Mouse (Mus musculus): ENCODE measurements around the gene Tigd3. TPM values are rescaled to one million over a fixed set of nuclear protein-coding genes. Genes with fewer than 3 reads are reported as not detected.
A peak's percentile ranks its signal among the peaks of the same experiment; 100 is the strongest.

The Tigd3 gene
- polyA plus RNA-seq, 1 experiment = 1.0 TPM

GRCm38 (mm10) chr19:5851481-5851971, 42.4 kb downstream of the Tigd3 start:
- Histone ChIP-seq H3ac (ENCODE audit: control insufficient read depth, insufficient read length, low read depth) (peak overlapping the region; percentile 39), H3K79me2 (ENCODE audit: control insufficient read depth, insufficient read depth) (peaks cover 50% of the 10 kb centered on the region), H3K4me3 (ENCODE audit: insufficient read depth, poor library complexity, severe bottlenecking) (no peak overlapping the region), H3K27me3 (ENCODE audit: control insufficient read depth, insufficient read depth, insufficient read length) (no peaks in the 10 kb centered on the region), H3K79me3 (ENCODE audit: low read depth) (peaks cover 14% of the 10 kb centered on the region), H3K36me3 (ENCODE audit: control insufficient read depth, insufficient read depth) (peaks cover 32% of the 10 kb centered on the region)
- TF ChIP-seq USF1 (IDR thresholded peaks at IDR 0.05; ENCODE audit: low read depth) (no peak), CEBPB (IDR thresholded peaks at IDR 0.05; ENCODE audit: low read depth) (no peak), MYOG (IDR thresholded peaks at IDR 0.05; ENCODE audit: control insufficient read depth, extremely low read depth, insufficient read length) (no peak), FOSL1 (IDR thresholded peaks at IDR 0.05; ENCODE audit: insufficient read depth, low read length, poor library complexity, severe bottlenecking) (no peak), CTCF (IDR thresholded peaks at IDR 0.05; ENCODE audit: control insufficient read depth, insufficient read depth, insufficient read length) (no peak), MAX (IDR thresholded peaks at IDR 0.05) (no peak), MYOD1 (IDR thresholded peaks at IDR 0.05; ENCODE audit: control insufficient read depth, insufficient read length, low read depth) (no peak)

GRCm38 (mm10) chr19:5850860-5851259, 43.1 kb downstream of the Tigd3 start:
- H3ac ChIP-seq (ENCODE audit: control insufficient read depth, insufficient read length, low read depth) = no peak overlapping the region
- H3K36me3 ChIP-seq (ENCODE audit: control insufficient read depth, insufficient read depth) = peaks cover 27% of the 10 kb centered on the region
- H3K4me3 ChIP-seq (ENCODE audit: insufficient read depth, poor library complexity, severe bottlenecking) = no peak overlapping the region
- TF ChIP-seq FOSL1 (IDR thresholded peaks at IDR 0.05; ENCODE audit: insufficient read depth, low read length, poor library complexity, severe bottlenecking) = no peak
- TF ChIP-seq MYOG (IDR thresholded peaks at IDR 0.05; ENCODE audit: control insufficient read depth, extremely low read depth, insufficient read length) = no peak
- TF ChIP-seq CEBPB (IDR thresholded peaks at IDR 0.05; ENCODE audit: low read depth) = no peak
- no peak for TF ChIP-seq MAX (IDR thresholded peaks at IDR 0.05)
- no peak for TF ChIP-seq CTCF (IDR thresholded peaks at IDR 0.05; ENCODE audit: control insufficient read depth, insufficient read depth, insufficient read length)
- TF ChIP-seq MYOD1 (IDR thresholded peaks at IDR 0.05; ENCODE audit: control insufficient read depth, insufficient read length, low read depth) = no peak
- no peak for TF ChIP-seq USF1 (IDR thresholded peaks at IDR 0.05; ENCODE audit: low read depth)
- no peaks in the 10 kb centered on the region for H3K27me3 ChIP-seq (ENCODE audit: control insufficient read depth, insufficient read depth, insufficient read length)
- peaks cover 14% of the 10 kb centered on the region for H3K79me3 ChIP-seq (ENCODE audit: low read depth)
- peaks cover 50% of the 10 kb centered on the region for H3K79me2 ChIP-seq (ENCODE audit: control insufficient read depth, insufficient read depth)

GRCm38 (mm10) chr19:5849843-5850527, 44.0 kb downstream of the Tigd3 start:
- H3K27me3 ChIP-seq (ENCODE audit: control insufficient read depth, insufficient read depth, insufficient read length) = no peaks in the 10 kb centered on the region
- H3K4me3 ChIP-seq (ENCODE audit: insufficient read depth, poor library complexity, severe bottlenecking) = peak overlapping the region; percentile 19
- peaks cover 53% of the 10 kb centered on the region for H3K79me2 ChIP-seq (ENCODE audit: control insufficient read depth, insufficient read depth)
- H3K79me3 ChIP-seq (ENCODE audit: low read depth) = peaks cover 17% of the 10 kb centered on the region
- H3ac ChIP-seq (ENCODE audit: control insufficient read depth, insufficient read length, low read depth) = peak overlapping the region; percentile 55
- peak; percentile 55 for TF ChIP-seq MAX (IDR thresholded peaks at IDR 0.05)
- TF ChIP-seq MYOD1 (IDR thresholded peaks at IDR 0.05; ENCODE audit: control insufficient read depth, insufficient read length, low read depth) = no peak
- TF ChIP-seq CEBPB (IDR thresholded peaks at IDR 0.05; ENCODE audit: low read depth) = no peak
- TF ChIP-seq CTCF (IDR thresholded peaks at IDR 0.05; ENCODE audit: control insufficient read depth, insufficient read depth, insufficient read length) = peak; percentile 88
- TF ChIP-seq FOSL1 (IDR thresholded peaks at IDR 0.05; ENCODE audit: insufficient read depth, low read length, poor library complexity, severe bottlenecking) = no peak
- no peak for TF ChIP-seq MYOG (IDR thresholded peaks at IDR 0.05; ENCODE audit: control insufficient read depth, extremely low read depth, insufficient read length)
- no peak for TF ChIP-seq USF1 (IDR thresholded peaks at IDR 0.05; ENCODE audit: low read depth)
- peaks cover 18% of the 10 kb centered on the region for H3K36me3 ChIP-seq (ENCODE audit: control insufficient read depth, insufficient read depth)

GRCm38 (mm10) chr19:5848826-5849672, 44.9 kb downstream of the Tigd3 start:
- H3K79me2 ChIP-seq (ENCODE audit: control insufficient read depth, insufficient read depth) = peaks cover 63% of the 10 kb centered on the region
- H3K27me3 ChIP-seq (ENCODE audit: control insufficient read depth, insufficient read depth, insufficient read length) = no peaks in the 10 kb centered on the region
- TF ChIP-seq MYOD1 (IDR thresholded peaks at IDR 0.05; ENCODE audit: control insufficient read depth, insufficient read length, low read depth) (no peak), USF1 (IDR thresholded peaks at IDR 0.05; ENCODE audit: low read depth) (no peak), MYOG (IDR thresholded peaks at IDR 0.05; ENCODE audit: control insufficient read depth, extremely low read depth, insufficient read length) (no peak), CEBPB (IDR thresholded peaks at IDR 0.05; ENCODE audit: low read depth) (peak; percentile 65), FOSL1 (IDR thresholded peaks at IDR 0.05; ENCODE audit: insufficient read depth, low read length, poor library complexity, severe bottlenecking) (no peak), CTCF (IDR thresholded peaks at IDR 0.05; ENCODE audit: control insufficient read depth, insufficient read depth, insufficient read length) (no peak), MAX (IDR thresholded peaks at IDR 0.05) (no peak)
- H3K36me3 ChIP-seq (ENCODE audit: control insufficient read depth, insufficient read depth) = peaks cover 21% of the 10 kb centered on the region
- H3ac ChIP-seq (ENCODE audit: control insufficient read depth, insufficient read length, low read depth) = peak overlapping the region; percentile 83
- peak overlapping the region; percentile 40 for H3K4me3 ChIP-seq (ENCODE audit: insufficient read depth, poor library complexity, severe bottlenecking)
- H3K79me3 ChIP-seq (ENCODE audit: low read depth) = peaks cover 26% of the 10 kb centered on the region

- Histone ChIP-seq H3K4me3 (ENCODE audit: insufficient read depth, poor library complexity, severe bottlenecking) (peak overlapping the region; percentile 40), H3K27me3 (ENCODE audit: control insufficient read depth, insufficient read depth, insufficient read length) (no peaks in the 10 kb centered on the region), H3ac (ENCODE audit: control insufficient read depth, insufficient read length, low read depth) (peak overlapping the region; percentile 83), H3K79me2 (ENCODE audit: control insufficient read depth, insufficient read depth) (peaks cover 71% of the 10 kb centered on the region), H3K36me3 (ENCODE audit: control insufficient read depth, insufficient read depth) (peaks cover 24% of the 10 kb centered on the region), H3K79me3 (ENCODE audit: low read depth) (peaks cover 34% of the 10 kb centered on the region)
- no peak for TF ChIP-seq USF1 (IDR thresholded peaks at IDR 0.05; ENCODE audit: low read depth)
- no peak for TF ChIP-seq CTCF (IDR thresholded peaks at IDR 0.05; ENCODE audit: control insufficient read depth, insufficient read depth, insufficient read length)
- TF ChIP-seq MYOG (IDR thresholded peaks at IDR 0.05; ENCODE audit: control insufficient read depth, extremely low read depth, insufficient read length) = no peak
- no peak for TF ChIP-seq CEBPB (IDR thresholded peaks at IDR 0.05; ENCODE audit: low read depth)
- TF ChIP-seq MAX (IDR thresholded peaks at IDR 0.05) = no peak
These were observed 45.7 kb downstream of the Tigd3 start for GRCm38 (mm10) chr19:5848032-5848825.

All from C2C12 (cell line).